Mouse (Mus musculus) cerebellum, adult 2 months (tissue): ENCODE data around the gene Sfi1. TPM values are rescaled to one million over a fixed set of nuclear protein-coding genes. Genes with fewer than 3 reads are reported as not detected.
"Not testable (repeated sequence)": the region's sequence is repeated elsewhere in the genome, so short reads cannot be mapped to it uniquely, and the experiment has no call there.

Experiments
- DNase-seq, 2 experiments: peaks; one replicate each; pipeline ENCODE4 v3.0.0; 2021
- H3K27ac ChIP-seq: fragments of 200-500 bp; 2 replicates; pipeline ENCODE4 v1.5.1; 2012; ENCODE audit warnings: low read length, control low read depth, inconsistent platforms; ENCODE audit not compliant: insufficient read depth
- H3K27me3 ChIP-seq: fragments of 200-500 bp; 2 replicates; pipeline ENCODE4 v1.6.1; 2012; ENCODE audit warnings: inconsistent platforms, mild to moderate bottlenecking, low read length, moderate library complexity; ENCODE audit not compliant: control insufficient read depth, insufficient read depth
- H3K4me1 ChIP-seq: fragments of 200-500 bp; 2 replicates; pipeline ENCODE4 v1.6.1; 2011; ENCODE audit warnings: low read length; ENCODE audit not compliant: control insufficient read depth, insufficient read depth
- H3K4me3 ChIP-seq: fragments of 200-500 bp; replicated peaks from 2 replicates; pipeline ENCODE3; 2011; ENCODE audit warnings: mild to moderate bottlenecking, low read depth, low read length, control low read depth; ENCODE audit not compliant: insufficient read depth
- CTCF ChIP-seq: fragments of 200-500 bp; IDR thresholded peaks from 2 replicates; pipeline ENCODE4 v1.5.1; 2011; ENCODE audit warnings: low read depth, mild to moderate bottlenecking, control low read depth, low read length, moderate library complexity, borderline replicate concordance; ENCODE audit not compliant: insufficient read depth
- POLR2A ChIP-seq: fragments of 200-500 bp; IDR thresholded peaks from 2 replicates; pipeline ENCODE4 v1.6.1; 2011; ENCODE audit warnings: low read length, control low read depth, borderline replicate concordance; ENCODE audit not compliant: insufficient read depth
- WGBS: fragments of 180-500 bp; shearing (Covaris S2); methylation state at CpG from one replicate; pipeline ENCODE4 v1.1.7; 2018; 5-methylcytosine and 5-hydroxymethylcytosine counted together
- polyA plus RNA-seq: library from polyadenylated mRNA; depleted of rRNA; stranded (reverse); fragments of >200 nt; gene quantifications from 2 replicates; pipeline ENCODE4 v1.2.3, GENCODE M21; 2012

Sfi1 gene
- polyA plus RNA-seq, 1 experiment: 24.1 TPM

DNA sequence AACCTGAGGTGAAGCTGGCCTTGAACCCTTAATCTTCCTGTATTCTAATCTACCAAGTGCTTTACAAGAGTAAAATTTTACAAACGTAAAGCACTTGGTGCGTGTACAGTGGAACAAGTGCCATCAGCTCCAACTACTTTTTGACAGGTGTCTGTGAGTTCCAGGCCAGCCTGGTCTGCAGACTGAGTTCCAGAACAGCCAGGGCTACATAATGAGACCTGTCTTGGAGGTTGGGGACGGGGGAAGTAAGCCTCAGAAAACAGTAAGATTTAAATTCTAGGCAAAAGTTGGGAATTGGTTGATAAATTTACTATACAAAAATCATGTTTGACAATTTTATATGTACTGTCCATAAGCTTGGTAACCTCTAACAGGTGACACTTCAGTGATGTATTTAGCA, 11.9 kb upstream of the Sfi1 start:
- no peak for TF ChIP-seq CTCF
- no peak for TF ChIP-seq POLR2A
- H3K27ac ChIP-seq: no peak overlapping the region
- WGBS: 89% methylated on average over 3 of the region's 3 CpGs

DNA sequence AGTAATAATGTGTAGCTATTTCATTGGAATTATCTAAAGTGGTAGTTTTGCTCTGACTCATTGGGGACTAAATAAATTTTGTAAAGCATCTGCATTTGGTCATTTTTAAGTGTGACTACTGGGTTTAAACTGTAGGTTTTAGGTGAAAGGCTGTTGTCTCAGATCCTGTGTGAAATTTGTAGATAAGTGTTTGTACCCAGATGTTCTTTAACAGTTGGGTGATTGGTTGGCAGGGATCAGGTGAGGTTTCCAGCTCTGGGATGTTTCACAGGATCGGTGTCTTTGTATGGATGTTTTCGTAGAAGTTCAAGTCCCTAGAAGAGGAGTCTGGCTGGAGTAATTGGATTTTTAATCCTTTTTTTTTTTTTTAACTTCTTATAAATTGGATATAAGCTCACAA, 10.5 kb upstream of the Sfi1 start:
- no peak for DNase-seq
- Histone ChIP-seq H3K4me3 (no peak overlapping the region), H3K27me3 (no peaks in the 10 kb centered on the region), H3K27ac (no peak overlapping the region), H3K4me1 (peaks cover 4% of the 10 kb centered on the region; the same call in 1 of the 2 replicates)
- no peak for TF ChIP-seq CTCF
- no peak for TF ChIP-seq POLR2A
- WGBS: 89% methylated on average over 2 of the region's 2 CpGs

More for the DNA sequence above, 11.9 kb upstream of the Sfi1 start:
- Histone ChIP-seq H3K27me3 (no peaks in the 10 kb centered on the region), H3K4me3 (no peak overlapping the region), H3K4me1 (peaks cover 4% of the 10 kb centered on the region; the same call in 1 of the 2 replicates)
- DNase-seq: no peak

DNA sequence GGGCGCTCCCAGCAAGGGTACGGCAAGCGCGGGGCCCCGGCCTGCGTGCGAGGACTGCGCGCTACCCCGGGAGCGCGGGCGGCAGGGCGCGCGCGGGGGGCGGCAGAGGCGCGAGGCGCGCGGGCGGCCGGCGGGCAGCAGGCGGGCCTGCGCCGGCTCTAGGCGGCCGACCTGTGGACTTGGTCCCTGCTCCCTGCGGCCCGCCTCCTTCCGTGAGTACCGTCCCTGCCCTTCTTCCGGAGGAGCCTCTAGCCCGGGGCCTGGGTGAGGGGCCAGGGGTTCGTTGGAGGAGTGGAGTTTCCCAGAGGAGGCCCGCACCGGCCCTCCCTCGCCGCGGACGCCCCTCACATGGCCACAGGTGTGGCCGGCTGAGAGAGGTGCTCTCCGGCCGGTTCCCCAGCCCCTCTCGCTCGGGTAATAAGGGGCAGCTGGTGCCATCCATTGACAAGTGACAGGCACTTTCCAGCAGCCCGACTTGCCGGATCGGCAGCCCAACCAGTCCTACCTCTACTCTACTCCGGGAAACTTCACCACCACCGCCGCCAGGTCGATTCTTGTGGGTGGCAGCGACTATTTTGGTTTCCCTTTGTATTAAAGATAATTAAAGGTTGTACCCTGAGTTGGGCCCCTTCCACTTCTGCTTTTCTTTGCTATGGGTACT, 9.6 kb upstream of the Sfi1 start:
- 1% methylated on average over 50 of the region's 57 CpGs for WGBS
- Histone ChIP-seq H3K27ac (peak overlapping the region; percentile 25), H3K27me3 (no peaks in the 10 kb centered on the region), H3K4me1 (peaks cover 4% of the 10 kb centered on the region; the same call in 1 of the 2 replicates), H3K4me3 (peak overlapping the region; percentile 60)
- peak; percentile 61 to 70 for DNase-seq
- no peak for TF ChIP-seq POLR2A
- TF ChIP-seq CTCF: no peak

DNA sequence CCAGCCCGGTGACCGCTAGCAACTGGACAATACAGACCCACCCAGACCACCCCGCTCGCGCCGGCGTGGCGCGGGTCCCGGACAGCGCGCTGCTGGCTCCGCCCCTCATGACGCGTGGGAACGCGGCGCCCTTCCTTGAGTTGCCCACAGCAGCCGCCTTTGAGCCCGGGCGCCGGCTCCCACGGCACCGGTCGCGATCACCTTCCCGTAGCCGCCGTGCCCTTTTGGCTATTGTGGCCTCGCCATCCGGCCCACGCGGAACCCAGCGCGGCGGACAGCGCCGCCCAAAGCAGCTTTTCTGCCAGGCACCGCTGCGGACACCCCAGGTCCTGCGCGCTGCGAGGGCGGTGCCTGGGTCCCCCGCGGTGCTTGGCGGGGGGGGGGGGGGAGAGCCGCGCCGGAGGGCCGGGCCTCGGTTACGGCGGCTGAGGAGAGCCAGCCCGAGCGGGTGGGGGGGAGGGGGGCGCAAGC, 9.0 kb upstream of the Sfi1 start, which contains the start of gene Eif4enif1:
Gene Eif4enif1 (plus strand): TSS at position 162 of the 471 bp plus-strand sequence.
- peak within 1 kb of the TSS; percentile 84 for H3K4me3 ChIP-seq
- WGBS: 1% methylated on average over 51 of the region's 57 CpGs

DNA sequence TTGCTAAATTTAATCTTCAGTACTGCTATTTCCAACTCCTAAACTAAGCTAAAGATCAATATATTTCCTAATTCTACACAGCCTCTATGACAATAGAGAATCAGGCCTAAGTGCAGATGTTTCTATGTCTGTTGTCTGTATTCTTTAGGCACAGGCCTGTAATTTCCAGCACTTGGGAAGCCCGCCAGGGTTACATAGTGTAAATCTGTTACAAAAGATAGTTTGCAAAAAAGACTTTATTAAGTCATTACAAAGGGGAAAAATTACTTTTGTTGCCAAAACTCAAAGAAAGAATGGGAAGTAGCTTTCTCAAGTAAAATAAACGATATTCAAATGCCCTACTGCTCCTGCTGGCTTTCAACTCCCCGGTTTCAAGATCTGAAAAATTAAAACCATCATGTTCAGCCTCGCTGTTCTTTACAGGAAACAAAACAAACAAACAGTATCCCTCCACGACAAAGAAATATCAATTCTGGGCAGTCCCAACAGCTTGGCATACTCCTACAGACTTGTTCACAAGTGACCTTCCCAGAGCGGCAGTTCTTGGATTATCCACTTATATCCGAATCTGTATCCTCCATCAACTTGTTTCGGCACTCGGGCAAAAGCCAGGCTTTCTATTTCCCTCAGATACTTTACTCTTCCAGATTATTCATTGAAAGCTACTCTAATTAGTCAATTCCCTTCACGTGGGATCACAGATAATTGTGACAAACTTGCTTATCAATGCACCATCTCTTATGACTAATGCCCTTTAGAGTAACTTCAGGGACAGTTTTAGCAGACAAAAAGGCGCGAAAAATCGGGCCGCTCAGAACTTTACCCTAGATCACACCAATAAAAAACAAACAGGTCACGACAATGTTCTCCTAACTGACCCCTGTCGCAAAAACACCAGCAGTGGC, 8.3 kb upstream of the Sfi1 start:
- peak overlapping the region; percentile 84 for H3K4me3 ChIP-seq
- H3K27me3 ChIP-seq: no peaks in the 10 kb centered on the region
- 4% methylated on average over 16 of the region's 16 CpGs for WGBS
- H3K27ac ChIP-seq: peak overlapping the region; percentile 99; the same call in 1 of the 2 replicates
- H3K4me1 ChIP-seq: peaks cover 4% of the 10 kb centered on the region; the same call in 1 of the 2 replicates
- TF ChIP-seq POLR2A (no peak), CTCF (no peak)
- DNase-seq: peak in 1 of 2 experiments; percentile 18

More for the DNA sequence above, 9.0 kb upstream of the Sfi1 start, which contains the start of gene Eif4enif1:
- H3K4me1 ChIP-seq: peaks cover 4% of the 10 kb centered on the region; the same call in 1 of the 2 replicates
- peak; percentile 90 to 96 for DNase-seq
- no peaks in the 10 kb centered on the region for H3K27me3 ChIP-seq
- TF ChIP-seq POLR2A: no peak
- no peak for TF ChIP-seq CTCF
- peak within 1 kb of the TSS; percentile 99 for H3K27ac ChIP-seq

DNA sequence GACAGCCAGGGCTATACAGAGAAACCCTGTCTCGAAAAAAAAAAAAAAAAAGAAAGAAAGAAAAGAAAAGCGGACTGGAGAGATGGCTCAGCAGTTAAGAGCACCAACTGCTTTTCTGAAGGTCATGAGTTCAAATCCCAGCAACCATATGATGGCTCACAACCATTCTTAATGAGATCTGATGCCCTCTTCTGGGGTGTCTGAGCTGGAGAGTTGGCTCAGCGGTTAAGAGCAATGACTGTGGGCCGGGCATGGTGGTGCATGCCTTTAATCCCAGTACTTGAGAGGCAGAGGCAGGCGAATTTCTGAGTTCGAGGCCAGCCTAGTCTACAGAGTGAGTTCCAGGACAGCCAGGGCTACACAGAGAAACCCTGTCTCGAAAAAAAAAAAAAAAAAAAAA, 7.4 kb upstream of the Sfi1 start:
- not testable (repeated sequence) for H3K27ac ChIP-seq, DNase-seq, H3K4me1 ChIP-seq, H3K4me3 ChIP-seq, H3K27me3 ChIP-seq
- WGBS: 84% methylated on average over 6 of the region's 7 CpGs

DNA sequence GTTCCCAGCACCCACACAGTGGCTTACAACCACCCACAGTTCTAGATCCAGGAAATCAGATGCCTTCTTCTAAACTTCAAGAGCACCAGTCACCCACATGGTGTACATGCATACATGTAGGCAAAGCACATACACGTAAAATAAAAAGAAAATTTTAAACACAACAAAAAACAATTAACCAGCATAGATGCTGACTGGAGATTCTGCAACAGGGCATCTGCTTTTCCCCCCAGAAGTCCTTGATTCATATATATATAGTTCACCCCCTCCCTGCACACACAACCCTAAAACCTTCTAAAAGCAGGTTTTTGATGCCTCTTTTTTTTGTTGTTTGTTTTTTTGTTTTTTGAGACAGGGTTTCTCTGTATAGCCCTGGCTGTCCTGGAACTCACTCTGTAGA, 10.6 kb downstream of the Sfi1 start:
- DNase-seq, H3K4me1 ChIP-seq, H3K27me3 ChIP-seq, H3K27ac ChIP-seq, H3K4me3 ChIP-seq: not testable (repeated sequence)
- WGBS: 82% methylated on average over 1 of the region's 1 CpGs

DNA sequence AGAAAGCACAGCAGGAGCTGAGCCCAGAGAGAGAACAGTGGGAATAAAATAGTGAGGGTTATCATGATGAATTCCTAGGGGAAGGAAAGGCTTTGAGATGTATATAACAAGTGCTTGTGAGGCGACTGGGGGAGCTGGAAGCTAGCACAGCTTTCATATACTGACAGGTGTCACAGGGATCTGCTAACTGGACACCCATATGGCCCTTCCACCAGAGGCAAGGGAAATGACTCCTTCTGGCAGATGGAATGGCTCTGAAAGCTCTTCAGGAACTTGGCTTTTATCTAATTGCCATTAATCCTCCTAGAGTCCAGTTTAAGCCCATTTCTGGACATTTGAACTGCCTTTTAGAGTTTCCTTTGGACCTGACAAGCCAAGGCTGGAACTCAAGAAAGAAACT, 11.3 kb downstream of the Sfi1 start:
- 23% methylated on average over 1 of the region's 1 CpGs for WGBS
- peak in 1 of 2 experiments; percentile 62 for DNase-seq
- H3K27ac ChIP-seq, H3K27me3 ChIP-seq, H3K4me3 ChIP-seq, H3K4me1 ChIP-seq: not testable (repeated sequence)

DNA sequence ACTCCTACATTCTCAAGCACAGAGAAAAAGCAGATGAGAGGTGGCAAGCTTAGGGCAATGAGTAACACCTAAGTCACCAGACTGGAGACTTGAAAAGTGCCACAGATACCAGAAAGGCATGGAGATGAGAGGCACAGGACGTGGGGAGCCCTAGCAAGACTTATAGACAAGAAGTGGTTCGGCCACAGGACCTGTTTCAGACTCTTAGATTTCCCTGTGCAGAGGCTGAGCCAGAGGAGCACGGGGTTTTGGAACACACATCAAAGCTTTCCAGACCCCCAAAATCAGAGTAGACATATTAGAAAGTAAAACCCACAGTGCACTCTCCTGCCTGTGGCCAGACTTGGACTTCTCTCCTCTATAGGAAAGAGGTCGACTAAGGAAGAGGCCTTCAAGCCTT, 12.0 kb downstream of the Sfi1 start:
- not testable (repeated sequence) for H3K27ac ChIP-seq, H3K27me3 ChIP-seq, H3K4me1 ChIP-seq, H3K4me3 ChIP-seq
- DNase-seq: peak; percentile 47 to 50
- 53% methylated on average over 4 of the region's 4 CpGs for WGBS

DNA sequence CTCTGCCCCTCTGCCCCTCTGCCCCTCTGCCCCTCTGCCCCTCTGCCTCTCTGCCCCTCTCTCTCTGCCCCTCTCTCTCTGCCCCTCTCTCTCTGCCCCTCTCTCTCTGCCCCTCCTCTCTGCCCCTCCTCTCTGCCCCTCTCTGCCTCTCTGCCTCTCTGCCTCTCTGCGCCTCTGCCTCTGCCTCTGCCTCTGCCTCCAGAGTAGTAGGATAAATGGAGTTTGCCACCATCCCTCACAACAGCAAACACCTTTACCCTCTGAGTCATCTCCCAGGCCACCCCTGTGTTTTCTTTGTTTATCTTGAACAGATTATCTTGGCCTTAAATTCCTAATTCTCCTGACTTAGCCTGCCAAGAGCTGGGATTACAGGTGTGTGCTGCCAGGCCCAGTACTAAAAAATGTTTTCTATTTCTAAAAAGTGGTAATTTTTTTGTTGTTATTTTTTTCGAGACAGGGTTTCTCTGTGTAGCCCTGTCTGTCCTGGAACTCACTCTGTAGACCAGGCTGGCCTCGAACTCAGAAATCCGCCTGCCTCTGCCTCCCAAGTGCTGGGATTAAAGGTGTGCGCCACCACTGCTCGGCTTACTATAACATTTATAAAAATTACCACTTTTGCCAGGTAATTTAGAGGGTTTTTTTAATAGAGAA, 12.6 kb downstream of the Sfi1 start:
- H3K27ac ChIP-seq, H3K4me1 ChIP-seq, H3K27me3 ChIP-seq, DNase-seq, H3K4me3 ChIP-seq: not testable (repeated sequence)
- WGBS: 76% methylated on average over 6 of the region's 6 CpGs

DNA sequence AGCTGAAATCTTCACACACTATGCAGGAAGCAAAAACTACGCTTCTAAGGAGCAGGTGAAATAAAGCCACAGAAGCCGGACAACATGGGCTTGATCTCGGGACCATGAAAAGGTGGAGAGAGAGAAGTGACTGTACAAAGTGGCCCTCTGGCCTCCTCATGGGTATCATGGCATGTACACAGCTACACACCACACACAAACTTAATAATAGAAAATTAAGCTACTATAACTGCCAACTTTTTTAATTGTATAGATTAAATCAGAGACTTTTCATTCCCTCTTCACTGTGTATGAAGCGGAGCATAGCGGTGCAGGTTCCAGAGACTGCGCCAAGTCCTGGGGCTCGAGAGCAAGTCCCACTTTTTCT, 13.6 kb downstream of the Sfi1 start:
- not testable (repeated sequence) for H3K4me1 ChIP-seq, H3K27me3 ChIP-seq, H3K4me3 ChIP-seq, H3K27ac ChIP-seq
- 86% methylated on average over 7 of the region's 7 CpGs for WGBS
- peak in 1 of 2 experiments; percentile 25 for DNase-seq
